Mouse (Mus musculus): ENCODE results near the gene Sf3b1. TPM values are rescaled to one million over a fixed set of nuclear protein-coding genes. Genes with fewer than 3 reads are reported as not detected.

The Sf3b1 gene
- polyA plus RNA-seq, 1 experiment from 2014 or later: 360 TPM

- 1% methylated on average over 46 of the region's 46 CpGs for WGBS
These were observed 25.2 kb upstream of the Sf3b1 start, which contains the start of gene Coq10b for GRCm38 (mm10) chr1:55052355-55052953. Gene Coq10b (plus strand): TSS chr1:55052770.

GRCm38 (mm10) chr1:55051671-55052070, 24.4 kb upstream of the Sf3b1 start:
- no peak for ATAC-seq (ENCODE audit: insufficient number of reproducible peaks, insufficient read depth, low FRiP score, low TSS enrichment, low read depth)
- whole genome bisulfite sequencing: 69% methylated on average over 3 of the region's 3 CpGs
- Histone ChIP-seq H3K36me3 (0 out of 2 replicates have a peak, but pooled peaks cover 5% of the 10 kb centered on the region), H3K27ac (0 out of 2 replicates have a peak overlapping the region, but pooled peaks have one; percentile 54), H3K4me3 (replicated peaks) (peak overlapping the region; percentile 87; the same call in 1 of the 2 replicates), H3K9ac (replicated peaks) (no peak overlapping the region), H3K27me3 (no peaks in the 10 kb centered on the region), H3K4me1 (replicated peaks) (peaks cover 9% of the 10 kb centered on the region), H3K4me2 (peak overlapping the region; percentile 71), H3K9me3 (no peaks in the 10 kb centered on the region)

More at GRCm38 (mm10) chr1:55052355-55052953, 25.2 kb upstream of the Sf3b1 start, which contains the start of gene Coq10b:
- Histone ChIP-seq H3K4me1 (replicated peaks) (peaks cover 9% of the 10 kb centered on the region), H3K4me3 (replicated peaks) (peak within 1 kb of the TSS; percentile 87), H3K9me3 (no peaks in the 10 kb centered on the region), H3K27ac (peak within 1 kb of the TSS; percentile 72), H3K9ac (replicated peaks) (peak within 1 kb of the TSS; percentile 85), H3K4me2 (peak within 1 kb of the TSS; percentile 71), H3K36me3 (peaks cover 10% of the 10 kb centered on the region; the same call in 1 of the 2 replicates), H3K27me3 (no peaks in the 10 kb centered on the region)
- peak; percentile 100 for ATAC-seq (ENCODE audit: insufficient number of reproducible peaks, insufficient read depth, low FRiP score, low TSS enrichment, low read depth)

GRCm38 (mm10) chr1:55048841-55049587, 21.7 kb upstream of the Sf3b1 start:
- no peaks in the 10 kb centered on the region for H3K9me3 ChIP-seq
- no peak overlapping the region for H3K27ac ChIP-seq
- whole genome bisulfite sequencing: 62% methylated on average over 4 of the region's 4 CpGs
- no peaks in the 10 kb centered on the region for H3K27me3 ChIP-seq
- no peak overlapping the region for H3K4me3 ChIP-seq (replicated peaks)
- H3K9ac ChIP-seq (replicated peaks): no peak overlapping the region
- no peak overlapping the region for H3K4me2 ChIP-seq
- no peak for ATAC-seq (ENCODE audit: insufficient number of reproducible peaks, insufficient read depth, low FRiP score, low TSS enrichment, low read depth)
- H3K36me3 ChIP-seq: no peaks in the 10 kb centered on the region
- H3K4me1 ChIP-seq (replicated peaks): peaks cover 9% of the 10 kb centered on the region

GRCm38 (mm10) chr1:55043164-55043563, 15.9 kb upstream of the Sf3b1 start:
- H3K4me1 ChIP-seq (replicated peaks): no peaks in the 10 kb centered on the region
- no peak overlapping the region for H3K9ac ChIP-seq (replicated peaks)
- no peaks in the 10 kb centered on the region for H3K36me3 ChIP-seq
- H3K4me2 ChIP-seq: no peak overlapping the region
- 78% methylated on average over 3 of the region's 3 CpGs for WGBS
- no peaks in the 10 kb centered on the region for H3K27me3 ChIP-seq
- ATAC-seq (ENCODE audit: insufficient number of reproducible peaks, insufficient read depth, low FRiP score, low TSS enrichment, low read depth): no peak
- H3K9me3 ChIP-seq: peaks cover 22% of the 10 kb centered on the region
- no peak overlapping the region for H3K4me3 ChIP-seq (replicated peaks)
- no peak overlapping the region for H3K27ac ChIP-seq

- no peaks in the 10 kb centered on the region for H3K27me3 ChIP-seq
- no peak overlapping the region for H3K4me3 ChIP-seq (replicated peaks)
- no peaks in the 10 kb centered on the region for H3K4me1 ChIP-seq (replicated peaks)
- no peak overlapping the region for H3K27ac ChIP-seq
- H3K4me2 ChIP-seq: no peak overlapping the region
- H3K36me3 ChIP-seq: no peaks in the 10 kb centered on the region
- WGBS: 60% methylated on average over 1 of the region's 1 CpGs
- peaks cover 22% of the 10 kb centered on the region for H3K9me3 ChIP-seq
- no peak overlapping the region for H3K9ac ChIP-seq (replicated peaks)
- no peak for ATAC-seq (ENCODE audit: insufficient number of reproducible peaks, insufficient read depth, low FRiP score, low TSS enrichment, low read depth)
These were observed 15.0 kb upstream of the Sf3b1 start for GRCm38 (mm10) chr1:55042246-55042645.

GRCm38 (mm10) chr1:55041691-55042090, 14.4 kb upstream of the Sf3b1 start:
- ATAC-seq (ENCODE audit: insufficient number of reproducible peaks, insufficient read depth, low FRiP score, low TSS enrichment, low read depth): no peak
- Histone ChIP-seq H3K4me1 (replicated peaks) (no peaks in the 10 kb centered on the region), H3K4me3 (replicated peaks) (no peak overlapping the region), H3K9me3 (peaks cover 22% of the 10 kb centered on the region), H3K27me3 (no peaks in the 10 kb centered on the region), H3K27ac (no peak overlapping the region), H3K4me2 (no peak overlapping the region), H3K9ac (replicated peaks) (no peak overlapping the region), H3K36me3 (no peaks in the 10 kb centered on the region)
- WGBS: 89% methylated on average over 4 of the region's 4 CpGs

- H3K4me1 ChIP-seq (replicated peaks): no peaks in the 10 kb centered on the region
- H3K27me3 ChIP-seq: no peaks in the 10 kb centered on the region
- H3K9me3 ChIP-seq: peaks cover 22% of the 10 kb centered on the region
- ATAC-seq (ENCODE audit: insufficient number of reproducible peaks, insufficient read depth, low FRiP score, low TSS enrichment, low read depth): no peak
- H3K36me3 ChIP-seq: no peaks in the 10 kb centered on the region
- no peak overlapping the region for H3K4me3 ChIP-seq (replicated peaks)
- H3K27ac ChIP-seq: no peak overlapping the region
- no peak overlapping the region for H3K9ac ChIP-seq (replicated peaks)
- 89% methylated on average over 1 of the region's 1 CpGs for WGBS
- no peak overlapping the region for H3K4me2 ChIP-seq
These were observed 12.7 kb upstream of the Sf3b1 start for GRCm38 (mm10) chr1:55039944-55040343.

GRCm38 (mm10) chr1:55031026-55031779, 3.9 kb upstream of the Sf3b1 start:
- no peaks in the 10 kb centered on the region for H3K36me3 ChIP-seq
- H3K9me3 ChIP-seq: no peaks in the 10 kb centered on the region
- no peak overlapping the region for H3K27ac ChIP-seq
- H3K27me3 ChIP-seq: no peaks in the 10 kb centered on the region
- H3K4me1 ChIP-seq (replicated peaks): no peaks in the 10 kb centered on the region
- no peak overlapping the region for H3K9ac ChIP-seq (replicated peaks)
- no peak overlapping the region for H3K4me3 ChIP-seq (replicated peaks)
- no peak for ATAC-seq (ENCODE audit: insufficient number of reproducible peaks, insufficient read depth, low FRiP score, low TSS enrichment, low read depth)
- H3K4me2 ChIP-seq: no peak overlapping the region

GRCm38 (mm10) chr1:55029446-55029845, 2.2 kb upstream of the Sf3b1 start:
- ATAC-seq (ENCODE audit: insufficient number of reproducible peaks, insufficient read depth, low FRiP score, low TSS enrichment, low read depth): no peak
- H3K36me3 ChIP-seq: no peaks in the 10 kb centered on the region
- WGBS: 76% methylated on average over 4 of the region's 4 CpGs
- peaks cover 5% of the 10 kb centered on the region; the same call in 1 of the 2 replicates for H3K4me1 ChIP-seq (replicated peaks)
- H3K27ac ChIP-seq: no peak overlapping the region
- H3K9me3 ChIP-seq: no peaks in the 10 kb centered on the region
- H3K9ac ChIP-seq (replicated peaks): no peak overlapping the region
- no peaks in the 10 kb centered on the region for H3K27me3 ChIP-seq
- no peak overlapping the region for H3K4me3 ChIP-seq (replicated peaks)
- no peak overlapping the region for H3K4me2 ChIP-seq

GRCm38 (mm10) chr1:55028512-55029249, 1.4 kb upstream of the Sf3b1 start:
- ATAC-seq (ENCODE audit: insufficient number of reproducible peaks, insufficient read depth, low FRiP score, low TSS enrichment, low read depth): no peak
- Histone ChIP-seq H3K9me3 (no peaks in the 10 kb centered on the region), H3K4me1 (replicated peaks) (peaks cover 5% of the 10 kb centered on the region; the same call in 1 of the 2 replicates), H3K27ac (no peak overlapping the region), H3K27me3 (no peaks in the 10 kb centered on the region), H3K36me3 (no peaks in the 10 kb centered on the region), H3K9ac (replicated peaks) (no peak overlapping the region), H3K4me2 (no peak overlapping the region), H3K4me3 (replicated peaks) (no peak overlapping the region)
- 90% methylated on average over 11 of the region's 11 CpGs for WGBS
